Mouse (Mus musculus) right cerebral cortex, postnatal 36 days (tissue): ENCODE data around the gene Slc29a3.

ENCODE experiments used
- DNase-seq, 2 experiments: peaks; one replicate each; pipeline ENCODE4 v3.0.0; 2022; ENCODE audit warnings: low spot score in 2 of 2, mixed read lengths in 1 of 2

Gene Slc29a3

GRCm38 (mm10) chr10:60670166-60670565 lies 82.4 kb downstream of the Slc29a3 start:
- no peak for DNase-seq

GRCm38 (mm10) chr10:60668591-60668990 lies 84.0 kb downstream of the Slc29a3 start:
- DNase-seq: no peak
